In genomic region chr10:94938320-94938719, GRCm38 (mm10) we compare ENCODE assay signal across 21 mouse cellular contexts. TPM values are rescaled to one million over a fixed set of nuclear protein-coding genes. Genes with fewer than 3 reads are reported as not detected.
"Had no signal": no experiment of that assay in that cellular context is flagged by ENCODE, and none has a peak within 500 bp of the region (broad histone marks: within the 10 kb centered on the region; RNA-seq: fewer than 3 reads in every experiment).

No protein-coding gene starts in this region.

- ATAC-seq: intestine, embryonic 15.5 days; midbrain, embryonic 13.5 days; midbrain, embryonic 16.5 days had no signal

- H3K36me3 ChIP-seq: intestine, embryonic 15.5 days; kidney, embryonic 15.5 days; limb, embryonic 12.5 days; limb, embryonic 15.5 days; midbrain, embryonic 13.5 days had no signal

- DNase-seq: kidney, adult 11 months; kidney, adult 8-10 months; kidney, postnatal 10 days; kidney, postnatal 4 days; lung, adult 2 months; lung, postnatal 14 days; lung, postnatal 4 days; right cerebral cortex, adult 18-20 months; right cerebral cortex, postnatal 14 days; right cerebral cortex, postnatal 4 days; thymus, adult 2 months; thymus, postnatal 25 days had no signal

- H3K9me3 ChIP-seq: intestine, embryonic 15.5 days; kidney, embryonic 15.5 days; limb, embryonic 12.5 days; limb, embryonic 15.5 days; midbrain, embryonic 10.5 days; midbrain, embryonic 13.5 days had no signal

- H3K4me2 ChIP-seq: intestine, embryonic 15.5 days; kidney, embryonic 15.5 days; limb, embryonic 12.5 days; limb, embryonic 15.5 days; midbrain, embryonic 13.5 days had no signal

- H3K9ac ChIP-seq: intestine, embryonic 15.5 days; kidney, embryonic 15.5 days; limb, embryonic 12.5 days; limb, embryonic 15.5 days; midbrain, embryonic 13.5 days had no signal

- H3K4me3 ChIP-seq: intestine, embryonic 15.5 days; kidney, embryonic 15.5 days; limb, embryonic 12.5 days; limb, embryonic 15.5 days; midbrain, embryonic 10.5 days; midbrain, embryonic 13.5 days; myocyte had no signal

- H3K27ac ChIP-seq: intestine, embryonic 15.5 days; kidney, embryonic 15.5 days; limb, embryonic 12.5 days; limb, embryonic 15.5 days; midbrain, embryonic 10.5 days; midbrain, embryonic 13.5 days; stomach, postnatal 0 days had no signal

RNA-seq across cellular contexts. Expression of gene Plxnc1, which starts 6.3 kb away (rescaled TPM):
- polyA plus RNA-seq: myocyte had no signal
